Mouse (Mus musculus) left cerebral cortex, adult 9 months (tissue): ENCODE results near the gene Cdk5rap2.

Experiments used
- DNase-seq, 2 experiments: peaks; one replicate each; pipeline ENCODE4 v3.0.0; 2022; ENCODE audit warnings: low spot score in 2 of 2

Cdk5rap2 gene

DNA sequence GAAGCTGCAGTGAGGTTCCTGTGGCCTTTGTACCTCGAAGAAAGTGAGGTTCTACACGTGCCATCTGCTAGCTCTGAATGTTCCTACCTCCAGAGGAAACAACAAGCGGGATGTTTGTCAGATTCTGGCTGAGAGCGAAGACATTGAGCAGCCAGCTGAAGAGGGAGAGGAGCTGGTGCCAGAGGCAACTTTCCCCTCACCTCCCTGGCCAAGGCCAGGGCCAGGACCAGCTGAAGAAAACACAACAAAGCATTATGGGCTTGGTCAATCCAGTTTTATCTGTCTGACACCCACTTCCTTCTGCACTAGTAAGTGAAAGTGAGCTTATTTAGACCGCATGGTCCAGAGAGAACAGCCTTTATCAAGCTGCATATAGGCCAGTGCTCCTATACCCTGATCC, 147.4 kb downstream of the Cdk5rap2 start:
- no peak for DNase-seq

DNA sequence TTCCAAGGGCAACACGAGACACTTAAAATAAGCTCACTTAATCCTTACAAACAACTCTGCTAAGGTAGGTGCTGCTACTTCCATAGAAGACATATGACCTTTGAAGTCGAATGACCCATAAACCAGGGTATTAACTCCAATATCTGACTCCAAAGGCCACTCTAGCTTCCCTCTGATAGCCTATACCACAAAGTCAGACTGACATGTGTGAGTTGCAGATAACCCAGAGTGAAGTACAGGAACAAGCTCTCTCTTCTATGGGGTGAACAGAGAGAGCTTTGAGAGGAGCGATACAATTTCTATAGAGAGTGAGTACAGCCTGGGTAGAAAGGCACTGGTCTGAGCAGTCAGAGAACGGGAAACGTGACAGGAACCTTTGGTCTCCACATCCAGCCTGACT, 148.9 kb downstream of the Cdk5rap2 start:
- DNase-seq: no peak

DNA sequence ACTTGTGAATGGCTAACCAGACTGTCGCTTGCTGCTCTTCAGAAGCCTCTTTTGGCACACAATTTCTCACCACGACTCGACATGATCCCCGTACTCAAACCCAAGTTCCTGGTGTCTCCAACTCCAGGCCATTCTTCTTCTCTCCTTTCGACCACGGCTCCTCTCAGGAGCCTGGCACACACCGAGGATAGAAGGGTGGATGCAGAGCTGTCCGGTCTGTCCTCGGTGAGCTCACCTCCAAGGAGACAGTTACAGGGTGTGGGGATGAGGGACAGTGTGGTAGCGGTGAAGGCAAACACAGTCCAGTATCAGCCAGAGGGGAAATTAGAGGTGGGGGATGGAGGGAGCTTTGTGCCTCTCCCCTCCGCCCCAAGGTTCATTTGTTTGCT, 149.8 kb downstream of the Cdk5rap2 start:
- DNase-seq: no peak

DNA sequence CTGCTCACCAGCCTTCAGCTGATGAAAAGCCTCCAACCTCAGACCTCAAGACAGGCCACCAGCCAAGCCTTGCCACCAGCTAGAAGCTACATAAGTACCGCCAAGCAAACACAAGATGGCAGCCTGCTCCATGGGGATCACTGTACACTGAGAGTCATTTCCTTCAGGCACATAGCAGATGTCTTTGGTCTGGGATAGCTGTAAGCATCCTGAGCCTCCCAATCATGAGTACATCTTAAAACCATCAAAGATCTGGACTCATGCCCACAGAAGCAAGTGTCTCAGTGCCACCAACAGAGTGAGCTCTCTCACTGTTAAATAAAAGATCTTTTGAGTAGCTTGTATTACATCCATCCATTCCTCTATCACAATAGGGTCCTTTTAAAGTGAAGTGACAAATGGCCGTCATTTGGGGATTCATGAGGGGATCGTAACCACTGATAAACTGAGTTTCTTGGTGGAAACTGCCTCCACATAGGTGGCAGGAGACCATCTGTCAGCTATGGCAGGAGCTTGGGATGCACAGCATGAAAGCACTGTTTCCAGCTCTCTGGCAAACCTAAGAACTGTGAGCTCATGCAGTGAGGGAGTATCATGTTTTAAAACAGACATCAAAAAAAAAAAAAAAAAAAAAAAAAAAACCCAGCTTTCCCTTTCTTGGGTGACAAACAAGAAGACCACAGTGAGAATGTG, 150.4 kb downstream of the Cdk5rap2 start:
- peak in 1 of 2 experiments; percentile 53 for DNase-seq

DNA sequence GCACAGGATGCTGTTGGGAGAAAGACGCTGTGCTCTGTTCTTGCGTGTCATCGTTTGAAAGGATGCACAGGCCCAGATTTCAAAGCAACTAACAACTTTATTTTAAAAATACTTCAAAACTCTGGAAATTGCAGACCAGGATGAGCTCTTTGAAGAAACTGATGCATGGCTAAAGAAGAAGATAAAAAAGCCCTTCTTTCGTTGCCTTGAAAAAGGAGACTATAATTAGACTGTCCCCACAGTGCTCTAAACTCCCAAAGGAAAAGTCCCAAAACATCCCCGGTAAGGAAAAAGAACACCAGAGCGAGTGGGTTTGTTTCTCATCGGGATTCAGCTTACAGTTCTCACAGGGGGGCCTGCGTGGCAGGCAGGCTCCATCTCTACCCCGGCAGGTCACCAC, 151.4 kb downstream of the Cdk5rap2 start:
- peak in 1 of 2 experiments; percentile 19 for DNase-seq

DNA sequence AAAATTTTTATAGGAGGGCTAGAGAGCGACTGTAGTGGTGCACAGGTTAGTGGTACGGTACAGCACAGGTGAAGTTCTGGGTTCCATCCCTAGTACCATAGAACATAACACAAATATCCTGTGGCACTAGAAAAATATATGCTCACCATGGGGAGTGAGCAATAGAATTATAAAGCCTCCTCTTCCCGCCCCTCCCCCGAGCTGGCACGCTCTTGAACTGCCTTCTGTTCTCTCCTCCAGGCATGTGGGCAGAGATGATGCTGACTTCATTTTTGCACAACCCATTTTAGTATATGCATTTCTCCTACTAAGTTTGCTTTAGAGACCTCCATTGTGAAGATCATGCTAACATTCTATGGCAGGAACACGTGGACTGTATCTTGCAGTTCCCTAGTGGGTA, 152.0 kb downstream of the Cdk5rap2 start:
- peak; percentile 62 to 83 for DNase-seq

DNA sequence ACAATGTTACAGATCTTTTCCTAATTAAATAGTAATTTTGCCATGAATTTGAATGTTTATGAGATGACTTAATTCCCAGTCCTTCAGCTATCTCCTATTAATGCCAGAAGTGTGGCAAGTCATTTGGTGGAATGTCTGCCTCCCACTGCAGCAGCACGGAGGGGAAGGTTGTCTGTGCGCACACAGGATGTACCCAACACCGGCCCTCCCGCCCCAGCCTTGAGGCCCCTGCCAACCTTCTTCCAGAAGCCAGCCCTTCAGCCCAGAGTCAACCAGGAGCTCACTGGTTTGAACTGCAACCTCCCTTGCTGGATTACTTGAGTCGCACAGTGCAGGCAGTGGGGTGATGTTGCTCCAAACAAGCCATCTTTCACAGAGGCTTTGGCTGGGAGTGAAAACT, 158.5 kb downstream of the Cdk5rap2 start:
- DNase-seq: no peak

DNA sequence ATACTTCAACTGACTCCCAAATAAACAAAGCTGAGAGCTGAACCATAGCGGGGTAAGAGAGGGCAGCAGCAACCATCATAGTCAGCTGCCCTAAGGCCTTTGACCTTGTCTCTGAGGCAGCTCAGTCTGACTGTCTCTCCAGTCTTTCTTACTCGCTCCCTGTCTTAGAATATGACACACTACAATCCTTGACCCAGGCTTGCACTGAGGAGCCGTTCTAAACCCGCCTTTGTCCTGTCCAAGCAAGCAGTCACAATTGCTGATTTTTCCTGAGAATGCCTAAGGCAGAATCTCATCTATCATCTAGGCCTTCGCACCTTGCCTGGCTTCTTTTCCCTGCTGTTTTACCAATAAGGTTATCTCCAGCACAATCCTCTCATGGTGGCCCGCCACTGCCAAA, 164.5 kb downstream of the Cdk5rap2 start:
- no peak for DNase-seq

DNA sequence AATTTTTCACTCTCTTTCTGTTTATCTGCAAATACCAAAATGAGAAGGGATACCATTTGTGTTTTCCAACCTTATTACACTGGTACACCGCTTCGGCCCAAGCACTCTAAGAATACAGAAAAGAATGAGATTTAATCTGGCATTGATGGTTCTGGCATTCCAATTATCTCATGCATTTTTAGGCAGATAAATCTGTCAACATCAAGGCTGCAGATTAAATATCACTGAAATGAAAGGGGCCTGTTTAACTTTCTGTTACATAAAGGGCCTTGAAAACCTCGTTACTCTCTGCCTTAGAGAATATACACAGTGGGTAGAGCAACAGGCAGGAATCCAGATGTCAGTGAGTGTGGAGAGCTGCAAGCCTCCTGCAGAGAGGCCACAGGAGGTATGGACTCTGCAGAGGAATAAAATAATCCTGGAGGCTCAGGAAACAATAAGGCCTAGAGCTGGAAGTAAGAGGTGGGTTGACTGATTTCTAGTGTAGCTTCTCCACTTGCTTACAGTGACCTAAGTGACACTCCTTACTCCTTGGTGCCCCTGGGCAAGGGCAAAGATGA, 166.6 kb downstream of the Cdk5rap2 start:
- no peak for DNase-seq

DNA sequence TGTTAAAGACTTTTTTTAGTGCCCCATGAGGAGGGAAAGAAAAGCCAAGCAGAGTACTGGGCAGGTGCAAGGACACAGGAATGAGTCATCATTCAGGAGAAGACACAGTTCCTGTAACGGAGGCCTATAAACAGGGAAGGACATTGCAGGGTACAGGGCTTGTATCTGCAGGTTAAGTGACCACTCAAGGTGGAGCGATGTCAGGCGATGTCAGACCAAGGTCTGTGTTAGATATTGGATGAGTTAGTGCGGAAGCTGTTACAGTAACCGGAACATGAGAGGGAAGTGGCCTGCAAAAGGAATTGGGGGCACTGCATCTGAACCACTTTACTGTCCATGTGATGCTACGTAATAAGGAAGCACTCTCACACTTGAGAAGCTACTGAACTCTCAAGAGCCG, 170.5 kb downstream of the Cdk5rap2 start:
- DNase-seq: no peak

DNA sequence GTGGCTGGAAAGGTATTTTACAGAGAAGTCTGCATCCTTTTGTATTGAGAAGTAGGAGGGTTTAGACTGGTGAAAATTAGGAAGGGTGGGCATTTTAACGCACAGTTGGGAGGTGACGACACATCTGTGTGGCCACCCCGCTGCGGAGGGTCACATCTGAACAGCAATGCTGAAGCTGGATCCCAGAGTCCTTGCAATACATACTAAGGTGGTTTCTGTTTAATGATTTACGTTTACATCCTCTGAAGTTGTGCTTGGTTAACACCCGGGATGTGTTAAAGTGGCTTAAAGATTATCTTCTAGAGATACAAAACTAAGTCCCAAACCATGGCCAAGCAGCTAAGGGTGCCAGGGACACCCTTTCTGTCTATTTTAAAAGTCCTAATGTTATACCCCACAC, 171.4 kb downstream of the Cdk5rap2 start:
- DNase-seq: no peak

DNA sequence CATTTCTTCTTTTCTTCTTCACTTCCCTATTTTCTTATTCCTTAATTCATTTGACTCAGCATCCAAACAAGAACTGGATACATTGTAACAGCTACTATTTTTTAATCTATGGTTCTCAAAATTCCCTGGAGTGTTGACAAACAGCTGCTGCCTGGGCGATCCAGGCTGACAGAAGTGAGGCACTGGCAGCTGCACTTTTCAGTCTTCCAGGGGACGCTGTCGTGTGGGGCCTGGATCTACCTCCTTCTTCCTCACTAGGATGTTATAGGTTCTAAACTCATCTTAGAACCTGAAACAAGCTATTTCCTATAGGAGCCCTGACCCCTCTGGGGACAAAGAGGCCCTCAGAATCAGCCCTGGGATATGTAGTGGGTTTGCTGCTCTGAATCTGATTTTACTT, 177.9 kb downstream of the Cdk5rap2 start:
- no peak for DNase-seq

DNA sequence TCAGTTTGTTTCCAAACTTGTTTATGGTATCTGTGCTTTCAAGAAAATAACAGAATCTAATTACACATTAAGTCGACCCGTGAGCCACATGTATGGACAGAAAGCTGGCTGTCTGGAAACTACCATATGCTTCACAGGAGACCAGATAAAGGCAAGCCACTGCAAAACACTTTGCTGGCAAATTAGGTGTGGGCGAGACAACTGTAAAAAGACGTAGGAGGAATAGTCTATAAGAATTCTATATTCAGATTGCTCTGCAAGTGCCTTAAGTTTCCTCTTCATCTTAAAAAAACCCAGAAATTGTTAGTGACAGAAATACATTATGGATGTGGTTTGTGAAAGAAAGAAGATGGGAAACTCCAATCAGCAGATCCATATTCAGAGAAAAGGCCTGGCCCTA, 180.4 kb downstream of the Cdk5rap2 start:
- peak; percentile 77 to 81 for DNase-seq

DNA sequence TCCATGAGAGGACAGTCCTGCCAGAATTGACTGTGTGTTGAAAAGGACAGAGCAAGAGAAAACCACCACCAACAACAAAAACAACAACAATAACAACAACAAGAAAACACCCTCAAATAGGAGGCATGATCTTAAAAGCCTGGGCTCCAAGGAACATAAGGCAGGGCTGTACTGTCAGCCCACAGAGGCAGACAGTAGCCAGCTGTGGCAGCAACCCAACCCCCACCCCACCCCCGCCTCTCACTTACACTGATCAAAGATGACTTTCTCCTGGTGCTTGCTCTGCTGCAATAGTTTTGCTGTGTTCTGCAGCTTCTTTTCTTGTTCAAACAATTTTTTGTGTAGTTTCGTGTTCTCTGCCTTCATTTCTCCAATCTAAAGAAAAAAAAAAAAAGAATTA, 181.9 kb downstream of the Cdk5rap2 start:
- DNase-seq: no peak

DNA sequence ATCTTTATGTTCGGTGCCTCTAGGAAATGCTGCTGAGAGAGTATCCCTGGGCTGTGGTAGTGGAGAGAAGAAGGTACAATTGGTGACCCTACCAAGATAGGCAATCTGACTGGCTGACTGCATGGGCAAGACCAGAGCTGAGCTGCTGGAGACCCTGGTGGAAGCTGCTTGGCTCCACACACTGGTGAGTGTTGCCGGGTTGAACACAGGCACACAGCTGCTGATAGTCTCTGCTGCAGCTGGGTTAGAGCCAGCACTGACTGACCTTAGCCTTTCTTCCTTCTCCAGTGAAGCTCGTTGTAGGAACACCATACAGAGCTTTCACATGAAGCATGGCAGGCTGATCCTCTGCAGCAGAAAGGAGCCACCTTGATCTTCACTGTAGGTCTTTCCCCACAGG, 182.6 kb downstream of the Cdk5rap2 start:
- DNase-seq: no peak

DNA sequence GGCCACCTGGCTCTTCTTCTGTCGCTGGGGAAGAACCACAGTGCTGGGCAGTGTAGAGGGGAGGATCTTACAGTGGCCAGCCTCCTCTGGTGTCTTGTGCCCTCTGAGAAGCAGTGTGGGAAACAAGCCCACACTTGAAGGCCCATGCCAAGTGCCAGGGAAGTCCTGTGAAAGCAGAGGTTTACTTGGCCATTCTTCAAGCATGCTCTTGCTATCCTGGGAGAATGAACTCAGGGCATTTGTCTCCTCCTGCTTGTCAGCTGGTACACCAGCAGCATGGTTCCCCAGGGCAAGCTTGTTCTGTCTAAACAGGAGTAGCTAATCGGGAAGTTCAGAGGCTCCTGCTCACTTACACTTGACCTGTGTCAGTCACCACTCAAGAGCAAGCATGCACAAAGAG, 185.7 kb downstream of the Cdk5rap2 start:
- DNase-seq: no peak

DNA sequence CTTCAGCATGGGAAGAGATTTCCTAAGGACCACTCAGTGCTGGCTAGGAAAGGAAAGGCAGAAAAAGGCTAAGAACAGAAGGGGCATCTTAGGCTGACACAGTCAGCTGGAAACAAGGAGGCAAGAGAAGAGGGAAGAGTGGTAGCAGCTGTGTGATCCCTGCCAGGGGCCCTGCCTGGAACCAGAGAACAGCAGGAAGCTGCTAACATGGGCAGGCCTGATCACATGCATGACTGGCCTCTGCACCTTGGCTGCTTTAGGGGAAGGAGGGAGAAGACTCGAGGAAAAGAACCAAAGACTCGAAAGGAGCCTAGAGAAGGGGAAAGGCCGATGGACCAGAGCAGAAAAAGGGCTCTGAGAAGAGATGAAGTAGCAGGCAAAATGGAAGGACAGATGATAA, 188.4 kb downstream of the Cdk5rap2 start:
- DNase-seq: no peak

DNA sequence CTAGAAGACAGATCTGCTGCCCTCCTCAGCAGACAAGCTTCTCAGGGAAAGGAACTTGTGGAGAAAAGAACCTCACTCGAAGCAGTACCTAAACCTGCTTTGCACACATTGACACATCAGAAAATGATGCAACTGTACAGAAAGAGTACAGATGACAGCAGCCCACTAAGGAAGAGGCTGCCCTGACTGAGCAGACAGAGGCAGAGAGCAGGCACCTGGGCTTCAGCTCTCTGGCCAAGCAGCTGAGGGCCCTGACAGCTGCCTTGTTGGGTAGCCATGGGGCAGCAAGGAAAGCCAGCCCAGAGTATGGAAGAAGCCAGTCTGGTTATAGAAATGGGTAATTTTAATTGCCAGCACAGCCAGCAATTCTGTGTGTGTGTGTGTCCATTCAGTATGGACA, 188.9 kb downstream of the Cdk5rap2 start:
- no peak for DNase-seq

DNA sequence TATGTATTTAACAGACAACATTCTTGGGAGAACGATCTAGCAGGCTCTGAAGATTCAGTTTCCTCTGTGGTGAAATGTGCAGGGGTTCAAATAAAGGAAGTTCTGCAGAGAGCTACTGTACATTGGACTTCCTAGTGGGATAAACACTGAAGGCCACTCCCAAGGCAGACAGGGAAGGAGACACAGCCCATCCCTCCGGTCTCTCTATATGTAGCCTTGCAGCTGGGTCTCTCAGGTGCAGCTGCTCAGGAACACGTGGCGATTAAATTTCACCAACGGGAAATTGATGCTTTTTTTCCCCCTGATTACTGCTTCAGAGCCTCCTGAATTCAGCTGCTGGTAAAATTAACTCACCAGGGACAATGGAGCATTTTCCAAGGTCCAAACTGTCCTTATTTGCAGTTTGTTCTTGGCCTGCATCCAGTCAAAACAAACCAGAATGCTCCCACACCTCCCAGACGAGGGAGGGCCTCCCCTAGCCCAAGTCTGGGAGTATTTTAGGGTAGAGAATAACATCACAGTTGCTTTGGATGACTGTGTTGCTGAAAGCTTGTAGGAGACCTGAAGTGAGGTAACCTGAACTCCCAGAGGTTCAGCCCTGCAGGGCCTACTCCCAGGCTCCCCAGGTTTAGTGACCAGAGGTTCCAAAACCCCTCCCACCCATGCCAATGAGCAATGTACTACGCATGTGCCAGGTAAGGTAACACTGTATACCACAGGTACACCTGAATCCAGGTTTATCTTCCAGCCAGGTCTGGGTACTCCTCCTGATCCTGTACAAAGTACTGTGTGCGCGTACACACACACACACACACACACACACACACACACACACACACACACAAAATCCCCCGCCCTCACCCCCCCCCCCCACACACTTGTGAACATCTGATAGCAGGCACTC, 189.7 kb downstream of the Cdk5rap2 start:
- peak; percentile 22 to 61 for DNase-seq

DNA sequence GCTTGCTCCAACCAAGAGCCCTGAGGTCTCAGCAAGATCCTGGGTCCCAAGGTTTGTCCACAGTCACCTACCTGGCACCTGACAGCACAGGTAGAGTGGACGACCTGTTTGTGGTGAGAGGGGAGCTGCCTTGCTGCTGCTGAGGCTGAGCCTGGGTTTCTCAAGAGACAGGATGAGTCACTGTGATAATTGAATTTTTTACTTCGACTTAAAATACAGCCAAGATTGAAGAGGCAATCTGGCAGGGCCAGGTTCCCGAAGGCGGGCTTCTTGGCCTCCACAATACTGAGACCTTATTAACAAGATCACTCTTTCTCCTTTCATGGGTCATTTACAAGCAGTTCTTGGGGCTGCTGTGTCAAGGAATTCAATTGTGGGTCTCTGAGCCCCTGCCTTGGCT, 190.5 kb downstream of the Cdk5rap2 start:
- peak; percentile 23 to 47 for DNase-seq

DNA sequence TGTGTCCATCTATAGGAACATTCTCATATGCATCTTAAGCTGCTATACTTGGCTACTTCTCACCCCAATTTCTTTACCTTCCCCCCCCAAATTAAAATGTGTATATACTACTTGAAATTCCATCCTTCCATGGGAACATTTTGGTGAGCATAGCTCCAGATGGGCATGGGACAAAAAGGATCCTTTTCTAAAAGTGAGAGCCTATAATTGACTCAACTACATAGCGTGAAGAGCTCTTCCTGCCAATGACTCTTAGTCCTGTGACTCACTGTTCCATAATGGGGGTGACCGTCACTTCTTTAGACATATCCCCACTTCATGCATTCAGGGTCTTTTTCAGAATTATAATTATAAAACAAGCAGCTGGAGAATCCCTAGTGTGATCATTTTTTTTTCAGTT, 224.3 kb downstream of the Cdk5rap2 start:
- DNase-seq: peak; percentile 69 to 70
